Mouse (Mus musculus): ENCODE results near the gene Sh2d6. TPM values are rescaled to one million over a fixed set of nuclear protein-coding genes. Genes with fewer than 3 reads are reported as not detected.

Gene Sh2d6
- polyA plus RNA-seq, 1 experiment: not detected

DNA sequence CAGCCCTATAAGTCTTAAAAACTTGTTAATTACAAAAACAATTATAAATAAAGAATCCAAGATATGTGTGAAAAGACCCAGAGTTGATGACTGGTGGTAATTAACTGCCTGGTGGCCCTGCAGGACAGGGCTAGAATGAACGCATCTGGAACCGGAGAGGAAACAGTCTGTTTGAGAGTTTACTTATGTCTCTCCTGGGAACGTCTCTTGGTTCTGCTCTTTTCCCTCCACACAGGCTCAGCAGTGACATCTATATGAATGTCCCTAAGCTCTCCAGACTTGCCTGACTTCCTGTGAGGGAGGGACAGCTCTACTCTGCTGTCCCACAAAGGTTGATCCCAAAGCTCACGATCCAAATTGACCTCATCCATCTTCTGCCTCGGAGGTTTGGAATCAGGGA is 22.6 kb downstream of the Sh2d6 start:
- no peak for TF ChIP-seq CTCF (IDR thresholded peaks at IDR 0.05; ENCODE audit: insufficient read depth, low read depth, low read length)
- TF ChIP-seq POLR2A (IDR thresholded peaks at IDR 0.05; ENCODE audit: insufficient read depth, low read depth, low read length): no peak
- no peak overlapping the region for H3K4me3 ChIP-seq (ENCODE audit: insufficient read depth, low read depth, low read length)
- no peaks in the 10 kb centered on the region for H3K4me1 ChIP-seq (ENCODE audit: control insufficient read depth, insufficient read depth, low read length)
- H3K27ac ChIP-seq (ENCODE audit: insufficient read depth, low read depth, low read length): no peak overlapping the region
- 88% methylated on average over 5 of the region's 5 CpGs for WGBS

DNA sequence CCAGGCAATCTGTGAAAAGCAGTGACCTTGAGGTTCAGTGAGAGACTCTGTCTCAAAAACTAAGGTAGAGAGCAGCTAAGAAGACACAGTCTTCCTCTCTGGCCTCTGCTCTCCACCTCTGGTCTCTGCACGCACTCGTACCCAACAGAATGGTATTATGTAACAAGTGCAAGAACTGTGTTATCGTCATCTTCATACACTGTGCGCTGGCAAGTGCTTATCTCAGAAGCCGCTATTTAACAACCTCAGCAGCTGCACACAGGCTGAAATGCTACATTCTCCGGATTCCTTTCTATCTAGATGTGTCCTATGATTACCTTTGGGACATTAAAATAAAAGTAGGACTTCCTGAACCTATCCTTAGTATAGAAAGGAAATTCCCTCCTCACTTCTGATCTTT is 28.6 kb downstream of the Sh2d6 start:
- WGBS: 89% methylated on average over 6 of the region's 6 CpGs
- Histone ChIP-seq H3K4me1 (ENCODE audit: control insufficient read depth, insufficient read depth, low read length) (no peaks in the 10 kb centered on the region), H3K4me3 (ENCODE audit: insufficient read depth, low read depth, low read length) (no peak overlapping the region), H3K27ac (ENCODE audit: insufficient read depth, low read depth, low read length) (no peak overlapping the region)
- no peak for TF ChIP-seq CTCF (IDR thresholded peaks at IDR 0.05; ENCODE audit: insufficient read depth, low read depth, low read length)
- no peak for TF ChIP-seq POLR2A (IDR thresholded peaks at IDR 0.05; ENCODE audit: insufficient read depth, low read depth, low read length)

DNA sequence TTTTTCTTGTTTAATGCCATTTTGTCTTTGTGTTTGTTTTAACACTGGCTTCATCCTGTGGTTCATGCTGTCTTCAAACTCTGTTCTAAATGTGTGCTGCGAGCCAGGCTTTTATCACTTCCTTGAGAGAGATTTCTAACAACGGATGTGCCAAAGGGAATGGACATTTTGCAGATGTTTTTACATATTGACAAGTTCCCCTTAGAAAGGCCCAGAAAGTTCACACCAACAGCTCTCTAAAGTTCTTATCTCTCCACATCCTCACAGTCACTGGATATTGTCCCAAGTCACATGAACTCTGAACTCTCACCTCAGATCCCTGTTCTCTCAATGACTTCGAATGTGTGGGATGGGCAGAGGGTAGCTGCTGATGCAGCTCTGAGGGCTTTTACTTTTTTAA is 30.4 kb downstream of the Sh2d6 start:
- 84% methylated on average over 3 of the region's 3 CpGs for WGBS
- no peaks in the 10 kb centered on the region for H3K4me1 ChIP-seq (ENCODE audit: control insufficient read depth, insufficient read depth, low read length)
- H3K27ac ChIP-seq (ENCODE audit: insufficient read depth, low read depth, low read length): no peak overlapping the region
- H3K4me3 ChIP-seq (ENCODE audit: insufficient read depth, low read depth, low read length): no peak overlapping the region
- TF ChIP-seq POLR2A (IDR thresholded peaks at IDR 0.05; ENCODE audit: insufficient read depth, low read depth, low read length) (no peak), CTCF (IDR thresholded peaks at IDR 0.05; ENCODE audit: insufficient read depth, low read depth, low read length) (no peak)

DNA sequence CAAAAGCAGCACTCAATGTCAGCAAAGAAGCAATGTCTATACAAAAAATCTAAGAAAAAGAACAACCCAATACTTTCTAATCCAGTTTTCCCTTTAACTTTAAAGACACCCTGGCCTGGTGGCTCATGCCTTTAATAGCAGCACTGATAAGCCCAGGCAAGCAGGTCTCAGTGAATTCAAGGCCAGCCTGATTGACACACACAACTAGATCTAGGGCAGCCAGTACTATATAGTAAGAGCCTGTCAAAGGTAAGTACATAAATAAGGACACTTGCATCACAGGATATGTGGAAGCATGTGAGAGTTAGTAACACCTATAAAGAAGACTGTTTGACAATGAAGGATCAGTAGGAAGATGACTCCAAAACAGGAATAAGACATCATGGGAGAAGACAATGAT is 32.0 kb downstream of the Sh2d6 start:
- TF ChIP-seq POLR2A (IDR thresholded peaks at IDR 0.05; ENCODE audit: insufficient read depth, low read depth, low read length): no peak
- no peak for TF ChIP-seq CTCF (IDR thresholded peaks at IDR 0.05; ENCODE audit: insufficient read depth, low read depth, low read length)
- Histone ChIP-seq H3K27ac (ENCODE audit: insufficient read depth, low read depth, low read length) (no peak overlapping the region), H3K4me3 (ENCODE audit: insufficient read depth, low read depth, low read length) (no peak overlapping the region), H3K4me1 (ENCODE audit: control insufficient read depth, insufficient read depth, low read length) (no peaks in the 10 kb centered on the region)

DNA sequence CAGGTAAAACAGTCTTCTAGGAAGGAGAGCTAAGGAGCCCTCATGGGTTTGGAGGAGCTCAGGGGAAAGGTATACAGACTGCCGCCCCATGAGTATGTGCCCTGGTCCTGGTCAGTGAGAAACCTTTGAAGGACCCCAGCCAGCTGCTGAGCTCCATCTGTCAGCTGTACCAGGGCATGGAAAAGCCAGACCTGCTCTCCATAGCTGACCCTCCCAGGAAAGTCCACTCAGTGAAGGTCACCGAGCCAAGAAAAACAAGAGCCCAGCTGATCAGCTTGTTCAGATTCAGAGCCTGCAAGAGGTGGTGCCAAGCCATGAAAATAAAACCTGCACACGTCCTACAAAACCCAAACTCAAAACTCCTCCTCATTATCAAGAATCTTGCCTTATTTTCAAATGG is 32.7 kb downstream of the Sh2d6 start:
- 60% methylated on average over 3 of the region's 3 CpGs for WGBS
- no peak for TF ChIP-seq POLR2A (IDR thresholded peaks at IDR 0.05; ENCODE audit: insufficient read depth, low read depth, low read length)
- Histone ChIP-seq H3K4me1 (ENCODE audit: control insufficient read depth, insufficient read depth, low read length) (no peaks in the 10 kb centered on the region), H3K27ac (ENCODE audit: insufficient read depth, low read depth, low read length) (no peak overlapping the region), H3K4me3 (ENCODE audit: insufficient read depth, low read depth, low read length) (no peak overlapping the region)

DNA sequence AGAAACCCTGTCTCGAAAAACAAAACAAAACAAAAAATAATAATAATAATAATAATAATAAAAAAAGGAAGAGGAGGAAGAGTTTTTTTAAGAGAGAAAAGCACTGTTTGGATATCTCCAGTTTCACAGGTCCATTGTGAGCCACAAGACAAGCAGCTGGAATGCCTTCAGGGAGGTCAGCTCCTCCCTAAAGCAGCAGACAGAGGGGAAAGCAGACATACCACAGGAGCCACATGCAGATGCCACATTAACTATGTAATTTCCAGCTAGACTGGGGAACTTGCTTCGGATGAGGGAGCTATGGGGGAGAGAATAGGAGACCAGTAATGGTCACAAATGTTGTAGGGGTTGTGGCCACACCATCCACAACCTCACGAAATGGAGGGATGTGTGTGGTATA is 34.2 kb downstream of the Sh2d6 start:
- no peak overlapping the region for H3K27ac ChIP-seq (ENCODE audit: insufficient read depth, low read depth, low read length)
- no peak overlapping the region for H3K4me3 ChIP-seq (ENCODE audit: insufficient read depth, low read depth, low read length)
- TF ChIP-seq CTCF (IDR thresholded peaks at IDR 0.05; ENCODE audit: insufficient read depth, low read depth, low read length) (no peak), POLR2A (IDR thresholded peaks at IDR 0.05; ENCODE audit: insufficient read depth, low read depth, low read length) (no peak)
- no peaks in the 10 kb centered on the region for H3K4me1 ChIP-seq (ENCODE audit: control insufficient read depth, insufficient read depth, low read length)
- 80% methylated on average over 3 of the region's 3 CpGs for WGBS

DNA sequence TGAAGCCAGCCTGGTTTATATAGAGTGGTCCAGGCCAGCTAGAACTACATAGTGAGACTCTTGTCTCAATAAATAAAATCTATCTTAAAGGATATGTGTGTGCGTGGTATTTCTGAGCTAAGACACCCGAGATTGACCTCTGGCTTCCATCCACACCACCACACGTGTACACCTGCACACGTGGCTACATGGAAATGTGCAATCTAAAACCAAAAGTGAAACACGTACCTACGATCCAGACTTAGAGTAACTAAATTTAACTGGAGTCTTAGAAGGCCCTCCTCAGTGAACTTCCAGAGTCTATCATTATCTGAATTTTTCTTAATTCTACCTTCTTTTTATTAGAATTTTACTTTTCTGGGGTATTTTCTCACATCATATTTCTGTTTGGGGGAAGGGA is 35.2 kb downstream of the Sh2d6 start:
- Histone ChIP-seq H3K4me1 (ENCODE audit: control insufficient read depth, insufficient read depth, low read length) (no peaks in the 10 kb centered on the region), H3K27ac (ENCODE audit: insufficient read depth, low read depth, low read length) (no peak overlapping the region), H3K4me3 (ENCODE audit: insufficient read depth, low read depth, low read length) (no peak overlapping the region)
- 90% methylated on average over 6 of the region's 6 CpGs for WGBS
- no peak for TF ChIP-seq POLR2A (IDR thresholded peaks at IDR 0.05; ENCODE audit: insufficient read depth, low read depth, low read length)
- no peak for TF ChIP-seq CTCF (IDR thresholded peaks at IDR 0.05; ENCODE audit: insufficient read depth, low read depth, low read length)

DNA sequence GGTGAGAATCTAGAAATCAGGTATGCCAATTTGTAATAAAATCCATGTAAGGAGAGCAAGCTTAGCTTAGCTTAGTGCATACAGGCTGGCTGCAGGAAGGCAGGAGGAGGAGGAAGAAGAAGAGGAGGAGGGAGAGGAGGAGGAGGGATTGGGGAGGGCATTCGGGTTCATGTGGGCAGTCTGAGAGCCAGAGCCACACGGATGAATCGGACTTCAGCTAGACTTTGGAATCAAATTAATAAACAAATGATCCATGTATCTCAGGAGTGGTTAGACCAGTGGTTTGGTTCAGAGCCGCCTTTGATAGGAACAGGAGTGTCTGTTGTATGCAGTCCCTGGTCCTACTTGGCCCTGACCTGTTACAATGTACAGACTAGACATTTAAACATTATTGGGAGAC is 36.6 kb downstream of the Sh2d6 start:
- H3K27ac ChIP-seq (ENCODE audit: insufficient read depth, low read depth, low read length): no peak overlapping the region
- no peaks in the 10 kb centered on the region for H3K4me1 ChIP-seq (ENCODE audit: control insufficient read depth, insufficient read depth, low read length)
- no peak overlapping the region for H3K4me3 ChIP-seq (ENCODE audit: insufficient read depth, low read depth, low read length)
- TF ChIP-seq CTCF (IDR thresholded peaks at IDR 0.05; ENCODE audit: insufficient read depth, low read depth, low read length): no peak
- TF ChIP-seq POLR2A (IDR thresholded peaks at IDR 0.05; ENCODE audit: insufficient read depth, low read depth, low read length): no peak
- WGBS: 64% methylated on average over 4 of the region's 4 CpGs

DNA sequence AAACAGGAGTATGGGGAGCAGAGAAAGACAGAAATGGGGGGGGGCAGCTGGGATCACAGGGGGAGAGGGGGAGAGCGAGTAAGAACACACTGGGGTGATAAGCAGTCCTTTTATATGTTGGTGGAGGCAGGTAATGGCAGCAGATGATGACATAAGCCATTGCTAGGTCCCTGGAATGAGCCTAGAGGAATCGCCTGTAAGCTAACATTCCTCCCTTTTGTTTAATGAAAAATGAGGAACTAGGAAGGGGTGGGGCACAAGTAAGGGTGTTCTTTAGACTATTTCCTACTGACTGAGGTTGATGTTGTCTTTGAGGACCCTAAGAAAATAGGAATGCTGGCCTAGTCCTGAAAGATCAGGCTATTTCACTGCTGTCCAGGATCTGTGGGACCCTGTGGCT is 39.4 kb downstream of the Sh2d6 start:
- peaks cover 2% of the 10 kb centered on the region; the same call in 1 of the 2 replicates for H3K4me1 ChIP-seq (ENCODE audit: control insufficient read depth, insufficient read depth, low read length)
- H3K4me3 ChIP-seq (ENCODE audit: insufficient read depth, low read depth, low read length): no peak overlapping the region
- H3K27ac ChIP-seq (ENCODE audit: insufficient read depth, low read depth, low read length): no peak overlapping the region
- no peak for TF ChIP-seq POLR2A (IDR thresholded peaks at IDR 0.05; ENCODE audit: insufficient read depth, low read depth, low read length)
- TF ChIP-seq CTCF (IDR thresholded peaks at IDR 0.05; ENCODE audit: insufficient read depth, low read depth, low read length): no peak
- 86% methylated on average over 2 of the region's 2 CpGs for WGBS

DNA sequence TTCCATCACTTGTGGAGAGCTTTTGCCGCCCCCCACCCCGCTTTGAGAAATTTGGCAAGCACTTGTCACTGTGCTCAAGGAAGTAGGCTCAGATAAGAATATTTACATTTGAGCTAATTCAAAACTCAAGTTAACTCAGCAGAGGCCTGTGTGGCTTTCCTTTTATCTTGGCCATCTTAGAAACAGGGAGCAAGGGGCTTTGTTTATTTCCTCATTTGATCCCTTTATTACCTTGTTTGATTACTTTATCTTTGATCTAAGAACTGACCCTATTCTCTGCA is 41.1 kb downstream of the Sh2d6 start:
- Histone ChIP-seq H3K4me1 (ENCODE audit: control insufficient read depth, insufficient read depth, low read length) (peaks cover 5% of the 10 kb centered on the region), H3K4me3 (ENCODE audit: insufficient read depth, low read depth, low read length) (no peak overlapping the region), H3K27ac (ENCODE audit: insufficient read depth, low read depth, low read length) (no peak overlapping the region)
- TF ChIP-seq POLR2A (IDR thresholded peaks at IDR 0.05; ENCODE audit: insufficient read depth, low read depth, low read length) (no peak), CTCF (IDR thresholded peaks at IDR 0.05; ENCODE audit: insufficient read depth, low read depth, low read length) (no peak)
- WGBS: 96% methylated on average over 2 of the region's 2 CpGs

Data from olfactory bulb, adult 2 months (tissue).